Mouse (Mus musculus) kidney, postnatal 4 days (tissue): ENCODE results near the gene Pdia5.
A peak's percentile ranks its signal among the peaks of the same experiment; 100 is the strongest.

ENCODE experiments used
- DNase-seq, 2 experiments: peaks; one replicate each; pipeline ENCODE4 v3.0.0; 2021; ENCODE audit warnings: mixed read lengths in 2 of 2

The Pdia5 gene

GRCm38 (mm10) chr16:35484105-35484504, 6.6 kb downstream of the Pdia5 start:
- DNase-seq, result no peak

- peak in 1 of 2 experiments; percentile 31 for DNase-seq
Observed at GRCm38 (mm10) chr16:35479301-35479700, 11.4 kb downstream of the Pdia5 start.

DNA sequence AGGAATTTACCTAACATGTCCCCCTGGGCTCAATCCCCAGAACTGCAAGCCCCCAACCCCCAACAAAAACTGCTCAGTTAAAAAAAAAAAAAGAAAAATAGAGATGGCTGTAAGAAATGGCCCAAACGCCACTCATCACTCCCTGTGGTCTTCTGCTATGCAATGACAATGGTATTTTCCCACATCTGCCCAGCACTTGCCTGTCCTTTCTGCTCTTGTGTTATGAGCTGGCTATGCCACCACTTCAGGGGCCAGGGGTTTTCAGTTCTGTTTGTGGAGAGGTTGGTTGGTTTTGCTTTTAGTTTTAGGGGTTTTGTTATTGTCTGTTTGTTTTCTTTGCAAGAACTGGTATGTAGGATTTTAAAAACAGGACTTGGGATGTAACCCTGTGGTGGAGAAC, 13.4 kb downstream of the Pdia5 start:
- no peak for DNase-seq

- no peak for DNase-seq
Observed at GRCm38 (mm10) chr16:35472569-35473275, 18.0 kb downstream of the Pdia5 start.

DNA sequence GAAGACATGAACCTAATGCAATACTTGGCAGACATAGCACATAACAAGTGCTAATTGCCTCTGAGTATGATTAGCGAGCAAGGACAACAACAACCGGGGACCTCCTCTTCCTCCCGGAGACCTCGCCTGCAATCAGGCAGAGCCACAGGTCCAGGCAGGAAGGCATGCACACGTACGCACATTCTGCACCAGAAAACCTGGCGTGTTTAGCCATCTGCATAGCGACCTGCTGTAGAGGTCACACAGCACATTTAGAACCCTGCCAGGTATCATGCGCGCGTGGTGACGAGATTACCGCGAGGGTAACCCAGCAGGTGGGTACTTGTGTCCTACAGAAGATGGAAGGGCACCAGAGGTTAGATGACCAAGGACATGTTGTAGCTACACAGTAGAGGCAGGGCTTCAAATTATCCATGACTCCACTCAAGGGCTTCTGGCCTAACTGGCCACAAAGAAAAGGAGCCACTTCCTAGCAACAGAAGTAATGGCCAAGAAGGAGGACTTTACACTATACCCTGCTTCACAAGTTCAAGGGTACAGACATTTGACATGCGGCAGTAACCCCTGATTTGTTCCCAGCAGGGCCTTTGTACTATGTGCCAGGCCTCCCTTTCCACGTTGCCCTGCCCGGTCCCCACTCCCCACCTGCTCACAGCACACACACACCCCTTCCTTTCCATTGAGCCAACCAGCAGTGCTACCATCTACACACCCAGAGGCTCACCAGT, 18.7 kb downstream of the Pdia5 start:
- DNase-seq, result no peak

- DNase-seq, result no peak
Observed at GRCm38 (mm10) chr16:35470983-35471382, 19.7 kb downstream of the Pdia5 start.

GRCm38 (mm10) chr16:35470096-35470495, 20.6 kb downstream of the Pdia5 start:
- DNase-seq, result no peak

DNA sequence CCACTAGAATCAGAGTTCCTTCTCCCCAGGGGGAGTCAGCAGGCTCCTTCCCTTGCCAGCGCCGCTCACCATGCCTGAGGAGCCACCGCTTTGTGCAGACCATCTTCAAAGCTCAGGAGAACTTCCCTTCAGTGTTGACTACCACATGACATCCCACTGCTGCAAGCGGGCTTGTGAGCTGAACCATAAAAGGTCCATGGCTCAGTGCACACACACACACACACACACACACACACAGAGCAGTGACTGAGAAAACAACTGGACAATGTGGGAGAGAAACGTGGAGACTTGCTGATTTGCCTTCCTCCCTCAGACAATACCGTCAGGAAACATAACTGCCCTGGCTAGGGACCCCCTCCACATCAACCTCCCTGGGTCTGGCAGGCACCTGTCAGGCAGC, 21.7 kb downstream of the Pdia5 start:
- DNase-seq, result peak in 1 of 2 experiments; percentile 44

GRCm38 (mm10) chr16:35467044-35467443, 23.6 kb downstream of the Pdia5 start:
- DNase-seq, result no peak

GRCm38 (mm10) chr16:35465808-35466351, 24.8 kb downstream of the Pdia5 start:
- peak; percentile 40 to 59 for DNase-seq

- DNase-seq, result no peak
Observed at GRCm38 (mm10) chr16:35464686-35465308, 25.9 kb downstream of the Pdia5 start.

DNA sequence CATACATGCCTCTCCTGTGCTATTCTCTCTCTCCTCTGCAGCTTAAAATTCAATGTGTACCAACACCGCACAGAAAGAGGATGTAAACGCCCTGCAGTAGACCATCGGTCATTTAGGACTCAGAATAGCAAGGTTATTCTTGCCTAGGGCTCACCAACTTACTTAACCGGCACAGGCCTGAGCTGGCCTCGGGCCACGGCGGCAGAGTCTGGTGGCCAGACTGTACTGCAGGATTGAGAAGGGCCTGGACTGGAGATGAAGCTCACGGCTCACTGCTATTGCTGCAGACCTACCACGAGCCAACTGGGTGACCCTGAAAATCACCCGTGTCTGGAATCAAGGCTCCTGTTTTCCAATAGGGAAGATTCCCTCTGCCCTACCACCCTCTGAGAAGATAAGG, 27.0 kb downstream of the Pdia5 start:
- no peak for DNase-seq

DNA sequence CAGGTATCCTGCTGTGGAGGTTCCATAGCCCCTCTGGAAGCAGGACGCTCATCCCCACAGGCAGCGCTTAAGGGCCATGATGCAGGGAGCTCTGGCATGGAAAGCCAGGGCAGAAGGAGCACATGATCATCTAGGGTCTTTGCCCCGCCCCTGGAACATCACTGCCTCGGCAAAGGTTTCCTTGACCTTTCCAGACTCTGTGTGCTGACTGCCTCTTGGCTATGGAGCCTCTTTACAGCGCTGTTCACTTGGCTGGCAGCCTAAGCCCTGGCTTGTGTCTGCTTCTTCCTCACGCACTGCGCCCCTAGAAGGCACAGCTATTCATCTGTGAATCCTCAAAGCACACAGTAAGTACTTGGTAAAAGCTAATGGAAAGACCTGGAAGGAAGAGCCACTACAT, 27.7 kb downstream of the Pdia5 start:
- no peak for DNase-seq

DNA sequence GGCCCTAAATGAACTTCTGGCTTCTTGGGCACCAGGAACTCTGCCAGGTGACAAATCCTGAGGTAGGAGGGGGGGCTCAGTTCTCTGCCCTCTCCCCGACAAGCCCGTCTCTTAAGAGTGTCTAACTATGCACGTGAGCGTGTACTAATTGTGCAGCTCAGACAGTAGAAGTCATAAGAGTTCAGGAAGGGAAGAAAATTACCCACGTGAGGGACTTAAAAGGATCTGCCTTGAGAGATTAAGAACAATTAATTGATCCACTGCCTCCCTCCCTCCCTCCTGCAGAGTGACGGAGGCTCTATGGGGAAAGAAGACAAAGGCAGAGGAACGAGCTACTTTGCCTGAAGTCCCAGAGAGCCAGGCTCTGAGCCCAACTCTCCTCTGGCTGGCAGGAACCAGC, 31.1 kb downstream of the Pdia5 start:
- DNase-seq, result no peak

GRCm38 (mm10) chr16:35458297-35458696, 32.4 kb downstream of the Pdia5 start:
- DNase-seq, result no peak

GRCm38 (mm10) chr16:35457488-35457887, 33.2 kb downstream of the Pdia5 start:
- no peak for DNase-seq

- DNase-seq, result no peak
Observed at GRCm38 (mm10) chr16:35457011-35457419, 33.7 kb downstream of the Pdia5 start.

- no peak for DNase-seq
Observed at GRCm38 (mm10) chr16:35456305-35456704, 34.4 kb downstream of the Pdia5 start.

GRCm38 (mm10) chr16:35455822-35456221, 34.9 kb downstream of the Pdia5 start:
- DNase-seq, result no peak

DNA sequence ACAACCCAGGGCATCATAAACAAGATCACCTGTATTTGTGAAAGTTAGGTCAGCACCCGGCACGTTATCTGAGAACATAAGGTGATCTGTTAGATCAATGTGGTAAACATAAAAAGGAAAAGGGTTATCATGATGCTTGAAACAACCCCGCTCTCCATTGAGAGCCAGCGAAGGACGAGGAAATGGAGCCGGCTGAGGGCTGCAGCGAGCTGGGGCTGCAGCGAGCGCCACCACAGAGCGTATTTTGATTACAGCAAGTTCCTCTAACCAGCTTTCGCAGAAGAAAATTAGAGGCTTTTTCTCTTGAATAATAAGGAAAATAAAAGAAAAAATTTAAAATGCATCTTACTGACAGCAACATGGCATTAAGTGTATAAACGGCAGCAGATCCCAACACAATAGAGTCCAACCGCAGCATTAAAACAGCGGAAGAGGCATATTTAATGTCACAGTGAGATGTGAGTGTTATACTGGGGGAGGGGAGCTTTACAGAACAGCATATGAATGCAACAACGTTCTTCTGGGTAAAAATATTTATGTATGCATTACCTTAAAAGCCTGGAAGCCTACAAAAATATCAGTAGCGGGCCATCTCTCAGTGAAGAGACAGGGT, 40.5 kb downstream of the Pdia5 start:
- no peak for DNase-seq

- DNase-seq, result no peak
Observed at GRCm38 (mm10) chr16:35442026-35442415, 48.7 kb downstream of the Pdia5 start.

DNA sequence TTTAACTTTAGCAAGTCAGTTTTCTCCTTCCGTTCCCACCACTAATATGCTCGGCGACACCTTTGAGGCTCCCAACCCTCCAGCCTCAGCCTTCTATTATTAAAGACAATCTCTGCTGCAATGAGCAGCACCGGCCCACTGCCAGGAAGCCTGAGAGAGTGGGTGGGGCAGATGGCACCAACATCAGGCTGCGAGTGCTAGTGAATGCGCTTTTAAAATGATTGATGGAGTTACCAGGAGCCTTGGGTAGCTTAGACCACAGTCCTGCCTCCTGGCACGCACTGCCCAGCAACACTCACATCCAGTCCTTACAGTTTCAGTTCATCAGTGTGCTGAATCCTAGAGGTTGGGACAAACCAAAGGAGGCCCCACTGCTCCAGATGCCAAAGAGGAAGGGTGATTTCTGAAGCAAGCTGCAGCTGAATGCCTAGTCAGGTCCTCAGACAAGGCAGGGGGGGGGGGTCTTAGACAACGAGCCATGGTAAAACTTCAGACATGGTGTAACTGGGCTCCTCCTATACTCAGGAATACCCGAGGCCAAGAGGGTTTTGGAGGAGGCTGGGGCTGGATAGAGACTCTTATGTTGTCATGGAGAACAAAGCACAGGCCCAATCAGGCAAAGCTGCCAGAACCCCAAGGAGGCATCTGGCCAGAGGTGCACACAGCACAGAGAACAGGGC, 49.2 kb downstream of the Pdia5 start:
- no peak for DNase-seq

GRCm38 (mm10) chr16:35439046-35439445, 51.6 kb downstream of the Pdia5 start:
- no peak for DNase-seq
